Mouse (Mus musculus): ENCODE data around the gene Mier2. TPM values are rescaled to one million over a fixed set of nuclear protein-coding genes. Genes with fewer than 3 reads are reported as not detected.

The Mier2 gene
- total RNA-seq, 4 experiments from 2014 or later, result 24.2 to 49.8 (median 41.4) TPM

GRCm38 (mm10) chr10:79574796-79575195 lies 19.8 kb upstream of the Mier2 start:
- DNase-seq, result no peak

- no peak for DNase-seq
Observed at GRCm38 (mm10) chr10:79574350-79574749, 19.4 kb upstream of the Mier2 start.

- no peak for DNase-seq
Observed at GRCm38 (mm10) chr10:79573611-79574010, 18.6 kb upstream of the Mier2 start.

- no peak for DNase-seq
Observed at GRCm38 (mm10) chr10:79571314-79571713, 16.3 kb upstream of the Mier2 start.

GRCm38 (mm10) chr10:79569921-79570320 lies 14.9 kb upstream of the Mier2 start:
- no peak for DNase-seq

GRCm38 (mm10) chr10:79559716-79560115 lies 4.7 kb upstream of the Mier2 start:
- DNase-seq, result no peak

- DNase-seq, result no peak
Observed at GRCm38 (mm10) chr10:79557496-79557895, 2.5 kb upstream of the Mier2 start.

- no peak for DNase-seq
Observed at GRCm38 (mm10) chr10:79556951-79557350, 2.0 kb upstream of the Mier2 start.

GRCm38 (mm10) chr10:79555238-79555724 lies 282 bp upstream of the Mier2 start:
- no peak for DNase-seq

- no peak for DNase-seq
Observed at GRCm38 (mm10) chr10:79553691-79554090, 1.3 kb downstream of the Mier2 start.

- DNase-seq, result no peak
Observed at GRCm38 (mm10) chr10:79553176-79553575, 1.8 kb downstream of the Mier2 start.

GRCm38 (mm10) chr10:79552531-79552930 lies 2.5 kb downstream of the Mier2 start:
- DNase-seq, result no peak

- no peak for DNase-seq
Observed at GRCm38 (mm10) chr10:79550366-79550765, 4.6 kb downstream of the Mier2 start.

- DNase-seq, result no peak
Observed at GRCm38 (mm10) chr10:79548971-79549723, 5.9 kb downstream of the Mier2 start.

GRCm38 (mm10) chr10:79548546-79548945 lies 6.5 kb downstream of the Mier2 start:
- no peak for DNase-seq

GRCm38 (mm10) chr10:79547148-79547675 lies 7.8 kb downstream of the Mier2 start:
- DNase-seq, result no peak

GRCm38 (mm10) chr10:79546483-79546882 lies 8.5 kb downstream of the Mier2 start:
- no peak for DNase-seq

GRCm38 (mm10) chr10:79545891-79546290 lies 9.1 kb downstream of the Mier2 start:
- no peak for DNase-seq

- no peak for DNase-seq
Observed at GRCm38 (mm10) chr10:79544631-79545030, 10.4 kb downstream of the Mier2 start.

- peak; percentile 60 for DNase-seq
Observed at GRCm38 (mm10) chr10:79543884-79544597, 11.0 kb downstream of the Mier2 start.

GRCm38 (mm10) chr10:79542171-79542570 lies 12.8 kb downstream of the Mier2 start:
- DNase-seq, result no peak

GRCm38 (mm10) chr10:79541522-79541921 lies 13.5 kb downstream of the Mier2 start:
- no peak for DNase-seq

GRCm38 (mm10) chr10:79540746-79541145 lies 14.3 kb downstream of the Mier2 start:
- no peak for DNase-seq
